Mouse (Mus musculus) adrenal gland, postnatal 10 days (tissue): ENCODE measurements around the gene Gsx1. TPM values are rescaled to one million over a fixed set of nuclear protein-coding genes. Genes with fewer than 3 reads are reported as not detected.

Experiments
- DNase-seq: peaks from one replicate; pipeline ENCODE4 v3.0.0; 2021; ENCODE audit warnings: mixed read lengths
- total RNA-seq, 2 experiments: library from RNA; stranded (reverse); gene quantifications; 2 replicates each; pipeline ENCODE4 v1.2.3; 2021

Gene Gsx1
- total RNA-seq, 2 experiments from 2014 or later, result not detected

DNA sequence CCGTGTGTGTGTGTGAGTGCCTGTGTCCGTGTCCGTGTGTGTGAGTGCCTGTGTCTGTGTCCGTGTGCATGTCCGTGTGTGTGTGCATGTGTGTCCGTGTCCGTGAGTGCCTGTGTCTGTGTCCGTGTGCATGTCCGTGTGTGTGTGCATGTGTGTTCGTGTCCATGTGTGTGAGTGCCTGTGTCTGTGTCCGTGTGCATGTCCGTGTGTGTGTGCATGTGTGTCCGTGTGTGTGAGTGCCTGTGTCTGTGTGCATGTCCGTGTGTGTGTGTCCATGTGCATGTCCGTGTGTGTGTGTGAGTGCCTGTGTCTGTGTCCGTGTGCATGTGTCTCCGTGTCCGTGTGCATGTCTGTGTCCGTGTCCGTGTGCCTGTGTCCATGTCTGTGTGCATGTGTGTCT, 19.4 kb downstream of the Gsx1 start:
- no peak for DNase-seq

DNA sequence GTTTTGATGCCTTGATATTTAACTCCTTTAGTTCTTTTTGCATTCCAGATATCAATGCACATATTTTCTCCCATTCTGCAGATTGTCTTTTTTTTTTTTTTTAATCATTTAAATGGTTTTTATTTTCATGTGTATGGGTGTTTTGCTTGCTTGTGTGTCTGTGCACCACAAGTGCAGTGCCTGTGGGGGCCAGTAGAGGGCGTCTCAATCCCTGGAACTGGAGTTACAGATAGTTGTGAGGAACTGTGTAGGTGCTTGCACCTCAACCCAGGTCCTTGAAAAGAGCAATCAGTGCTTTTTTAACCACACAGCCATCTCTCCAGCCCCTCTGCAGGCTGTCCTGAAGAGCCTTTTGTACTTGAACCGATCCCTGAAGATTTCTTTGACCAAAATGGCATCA, 20.0 kb downstream of the Gsx1 start:
- no peak for DNase-seq

DNA sequence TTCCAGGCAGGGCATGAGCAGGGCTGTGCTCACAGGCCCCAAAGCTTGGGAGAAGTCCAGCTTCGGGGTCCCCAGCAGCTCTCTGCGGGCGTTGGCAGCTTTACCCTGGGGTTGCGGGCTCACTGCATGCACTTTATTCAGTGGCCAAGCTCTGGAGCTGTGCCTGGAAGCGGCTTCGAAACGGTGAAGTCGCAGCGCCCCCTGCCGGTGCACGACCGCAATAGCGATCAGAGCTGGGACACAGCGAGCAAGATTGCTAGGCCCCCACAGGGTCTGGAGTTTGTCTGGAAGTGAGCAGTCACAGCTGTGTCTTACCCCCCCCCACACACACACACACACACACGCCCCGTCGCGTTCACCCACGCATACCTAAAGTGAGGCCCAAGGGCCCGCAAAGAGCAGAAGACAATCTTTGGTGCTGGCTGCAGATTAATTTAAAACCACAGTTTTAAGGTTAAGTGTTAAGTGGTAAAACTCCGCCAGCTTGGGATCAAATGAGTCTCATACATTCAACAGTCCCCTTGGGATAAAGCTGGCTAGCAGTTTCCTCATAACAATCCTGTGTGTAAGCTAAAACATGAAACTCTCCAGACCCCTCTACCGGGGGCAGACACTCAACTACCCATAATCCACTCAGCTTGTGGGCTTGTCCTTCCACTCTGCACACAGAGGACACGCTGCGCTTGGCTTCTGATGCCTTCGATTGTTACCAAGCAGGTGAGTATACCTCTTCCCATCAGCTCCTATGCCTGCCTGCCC, 39.0 kb downstream of the Gsx1 start:
- peak; percentile 94 for DNase-seq

DNA sequence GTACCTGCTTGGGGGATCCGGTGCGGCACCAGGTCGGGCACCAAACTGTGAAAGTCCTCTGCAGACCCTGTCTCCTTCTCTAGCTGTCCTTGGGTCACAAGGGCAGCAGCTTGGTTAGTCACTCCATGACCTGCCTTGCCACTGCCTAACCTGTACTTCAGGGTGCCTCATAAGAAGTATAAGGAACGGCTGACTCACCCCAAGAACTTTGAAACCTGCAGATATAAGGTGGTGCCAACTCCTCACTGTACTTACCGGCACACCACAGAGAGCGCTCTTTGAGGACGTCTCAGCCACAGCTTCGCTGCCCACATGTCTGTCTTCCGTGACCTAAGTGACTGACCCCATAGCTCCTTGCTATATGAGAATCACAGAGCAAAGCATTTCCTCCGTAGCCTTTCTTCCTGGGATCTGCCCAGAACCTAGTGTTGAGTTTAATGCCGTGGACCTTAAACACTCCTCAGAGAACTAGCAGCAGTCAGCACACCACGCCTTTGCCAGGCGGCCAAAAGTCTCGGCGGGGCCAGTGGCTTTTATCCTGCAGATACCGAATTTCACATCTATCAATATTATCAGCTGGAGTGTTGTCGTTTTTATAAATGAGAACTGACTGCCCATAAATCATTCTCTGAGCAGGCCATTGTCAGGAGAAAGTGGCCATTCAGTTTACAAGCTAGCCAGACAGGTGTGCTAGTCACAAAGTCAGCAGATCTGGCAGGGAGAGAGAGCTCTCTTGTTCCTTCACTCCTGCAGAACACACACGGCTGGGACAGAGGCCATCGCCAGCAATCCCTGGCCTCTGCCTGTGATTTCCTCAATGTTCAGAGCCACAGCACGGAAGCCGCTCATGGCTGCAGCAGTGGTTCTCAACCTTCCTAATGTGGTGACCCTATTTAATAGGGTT, 47.2 kb downstream of the Gsx1 start:
- no peak for DNase-seq

Other genes starting within 250 kb of the Gsx1 start
- 10 to 100 TPM; 34.8 to 39.8 TPM for gene Gtf3a, start 240.0 kb upstream of the Gsx1 start, total RNA-seq
- gene Mtif3, start 224.9 kb upstream of the Gsx1 start, total RNA-seq, result 10 to 100 TPM; 28.9 to 36.7 TPM
- gene Lnx2, start 112.1 kb upstream of the Gsx1 start, total RNA-seq, result 10 to 100 TPM; 17.0 to 18.3 TPM
- gene Polr1d, start 111.6 kb upstream of the Gsx1 start, total RNA-seq, result 100 to 1,000 TPM; 145 to 159 TPM
- not detected for gene Pdx1, start 81.3 kb downstream of the Gsx1 start, total RNA-seq
- not detected for gene Cdx2, start 118.6 kb downstream of the Gsx1 start, total RNA-seq
- gene Urad, start 133.7 kb downstream of the Gsx1 start, total RNA-seq, result 10 to 100 TPM in 1 of 2 experiments, 1 to 10 TPM in 1; 6.1 to 14.8 TPM
- under 1 TPM; 0.42 to 0.72 TPM for gene Flt3, start 211.8 kb downstream of the Gsx1 start, total RNA-seq
- gene Pan3, start 241.5 kb downstream of the Gsx1 start, total RNA-seq, result 100 to 1,000 TPM in 1 of 2 experiments, 10 to 100 TPM in 1; 90.5 to 106 TPM